Mouse (Mus musculus) urinary bladder, adult 18-20 months (tissue): ENCODE data around the gene Nemf.

Experiments
- DNase-seq, 2 experiments: peaks; one replicate each; pipeline ENCODE4 v3.0.0; 2022; ENCODE audit warnings: low spot score in 2 of 2, mixed read lengths in 2 of 2

The Nemf gene

GRCm38 (mm10) chr12:69304051-69304450, 52.9 kb downstream of the Nemf start:
- DNase-seq, result no peak

GRCm38 (mm10) chr12:69302171-69302570, 54.8 kb downstream of the Nemf start:
- DNase-seq, result no peak

GRCm38 (mm10) chr12:69300391-69300790, 56.6 kb downstream of the Nemf start:
- no peak for DNase-seq

GRCm38 (mm10) chr12:69299831-69300230, 57.1 kb downstream of the Nemf start:
- no peak for DNase-seq

- peak; percentile 33 to 57 for DNase-seq
These were observed 57.7 kb downstream of the Nemf start for GRCm38 (mm10) chr12:69299231-69299630.

- no peak for DNase-seq
These were observed 58.7 kb downstream of the Nemf start for GRCm38 (mm10) chr12:69298281-69298680.

GRCm38 (mm10) chr12:69297411-69298150, 59.4 kb downstream of the Nemf start:
- no peak for DNase-seq

- peak; percentile 71 to 76 for DNase-seq
These were observed 60.2 kb downstream of the Nemf start, which contains the start of gene Klhdc2 for GRCm38 (mm10) chr12:69296511-69297410. Gene Klhdc2, plus strand, starts transcription at chr12:69296681.

- no peak for DNase-seq
These were observed 61.3 kb downstream of the Nemf start for GRCm38 (mm10) chr12:69295651-69296050.

GRCm38 (mm10) chr12:69294936-69295335, 62.0 kb downstream of the Nemf start:
- DNase-seq, result no peak

GRCm38 (mm10) chr12:69293815-69294214, 63.1 kb downstream of the Nemf start:
- DNase-seq, result no peak

- no peak for DNase-seq
These were observed 64.6 kb downstream of the Nemf start for GRCm38 (mm10) chr12:69292401-69292800.

GRCm38 (mm10) chr12:69288699-69289098, 68.3 kb downstream of the Nemf start:
- DNase-seq, result no peak

- DNase-seq, result no peak
These were observed 69.4 kb downstream of the Nemf start for GRCm38 (mm10) chr12:69287535-69287934.

- DNase-seq, result no peak
These were observed 73.8 kb downstream of the Nemf start for GRCm38 (mm10) chr12:69283146-69283545.

GRCm38 (mm10) chr12:69280915-69281314, 76.0 kb downstream of the Nemf start:
- DNase-seq, result no peak

- DNase-seq, result no peak
These were observed 77.0 kb downstream of the Nemf start for GRCm38 (mm10) chr12:69279931-69280469.

GRCm38 (mm10) chr12:69268956-69269355, 88.0 kb downstream of the Nemf start:
- no peak for DNase-seq

GRCm38 (mm10) chr12:69267956-69268632, 88.9 kb downstream of the Nemf start:
- no peak for DNase-seq

- DNase-seq, result no peak
These were observed 91.9 kb downstream of the Nemf start for GRCm38 (mm10) chr12:69265031-69265430.

GRCm38 (mm10) chr12:69262251-69262650, 94.7 kb downstream of the Nemf start:
- DNase-seq, result no peak
